Mouse (Mus musculus) retina, embryonic 14.5 days (tissue): ENCODE data around the gene March2.
"Not testable (repeated sequence)": the region's sequence is repeated elsewhere in the genome, so short reads cannot be mapped to it uniquely, and the experiment has no call there.

ENCODE experiments used
- DNase-seq: peaks from one replicate; pipeline ENCODE4 v3.0.0-alpha.2; 2015; ENCODE audit warnings: low spot score

The March2 gene

DNA sequence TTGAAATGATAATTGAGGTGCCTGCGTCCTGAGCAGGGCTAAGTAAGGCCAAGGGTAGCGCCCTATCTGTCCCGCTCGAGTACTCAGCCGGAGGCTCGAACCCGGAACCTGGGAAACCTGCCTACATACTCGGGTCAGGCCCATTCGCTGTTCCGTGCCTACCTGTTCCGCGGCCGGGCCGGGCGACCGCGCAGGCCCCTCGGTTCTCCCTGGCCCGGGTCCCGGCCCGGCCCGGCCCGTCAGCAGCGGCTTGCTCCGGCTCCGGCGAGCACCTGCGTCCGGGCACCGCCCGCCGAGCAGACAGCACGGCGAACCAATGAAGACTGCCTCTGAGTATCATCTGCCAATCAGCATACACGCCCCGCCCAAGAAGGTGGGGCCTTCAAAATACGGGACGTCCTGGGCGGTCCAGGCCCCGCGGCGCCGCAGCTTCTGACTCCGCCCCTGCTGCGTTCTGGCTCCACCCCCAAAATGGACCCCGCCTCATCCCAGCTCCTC is at the start of gene March2:
Gene March2, minus strand, starts transcription at position 287 of the 498 bp plus-strand sequence.
- peak; percentile 98 for DNase-seq

DNA sequence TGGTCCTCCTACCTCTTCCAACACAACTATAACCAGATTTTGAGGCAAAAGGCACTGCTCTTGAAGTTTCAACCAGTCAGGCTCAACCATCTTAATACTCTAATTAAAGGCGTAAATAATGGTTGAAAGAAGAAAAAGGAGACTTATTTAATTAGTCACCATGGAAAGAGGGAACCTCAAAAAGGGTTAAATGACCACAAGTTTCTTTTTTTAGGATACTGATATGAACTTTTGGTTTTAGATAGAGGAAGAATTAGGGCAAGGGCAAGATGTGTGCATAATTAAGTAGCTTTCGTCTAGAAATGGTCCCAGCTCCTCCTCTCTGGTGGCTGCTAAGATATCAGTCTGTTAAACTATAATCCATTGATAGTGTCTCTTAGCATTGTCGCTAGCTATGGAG is 47.9 kb upstream of the March2 start:
- DNase-seq, result no peak

DNA sequence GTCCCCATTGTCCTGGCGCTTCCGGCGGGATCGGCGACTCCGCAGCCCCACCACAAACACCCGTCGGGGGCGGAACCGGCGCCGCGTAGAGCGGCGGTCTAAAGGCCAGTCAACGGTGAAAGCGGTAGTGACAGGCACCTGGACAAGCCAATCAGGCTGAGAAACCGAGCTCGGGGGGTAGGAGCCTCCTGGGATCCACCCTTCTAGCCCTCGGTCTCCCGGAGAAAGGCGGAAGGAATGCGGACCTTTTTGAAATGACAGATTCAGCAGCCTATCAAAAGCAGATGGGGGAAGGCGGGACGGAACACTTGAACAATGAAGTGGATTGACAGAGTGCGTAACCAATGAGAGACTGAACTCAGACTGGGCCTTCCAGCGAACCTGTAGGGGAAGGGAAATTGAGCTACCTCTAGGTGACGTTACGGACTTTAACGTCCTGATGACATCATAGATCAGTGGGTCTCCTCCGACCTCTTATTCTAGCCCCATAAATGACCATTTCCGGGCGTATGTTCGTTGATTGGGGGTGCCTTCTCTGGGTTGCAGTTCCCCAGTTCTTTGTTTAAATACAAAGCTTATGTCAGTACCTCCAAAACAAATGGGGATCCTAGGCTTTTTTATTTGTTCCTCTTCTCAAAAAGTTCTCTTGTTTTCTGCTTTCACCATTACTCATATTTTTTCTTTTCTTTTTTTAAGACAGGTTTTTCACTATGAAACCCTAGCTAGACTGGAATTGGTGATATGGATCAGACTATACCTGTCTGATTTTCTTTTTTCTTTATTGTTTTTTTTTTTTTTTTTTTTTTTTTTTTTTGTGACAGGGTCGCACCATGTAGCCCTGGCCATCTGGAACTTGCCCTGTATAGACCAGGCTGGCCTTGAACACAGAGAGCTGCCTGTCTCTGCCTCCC is 42.0 kb upstream of the March2 start, which contains the start of gene Rab11b:
Gene Rab11b, minus strand, starts transcription at position 276 of the 911 bp plus-strand sequence.
- DNase-seq, result peak; percentile 100

DNA sequence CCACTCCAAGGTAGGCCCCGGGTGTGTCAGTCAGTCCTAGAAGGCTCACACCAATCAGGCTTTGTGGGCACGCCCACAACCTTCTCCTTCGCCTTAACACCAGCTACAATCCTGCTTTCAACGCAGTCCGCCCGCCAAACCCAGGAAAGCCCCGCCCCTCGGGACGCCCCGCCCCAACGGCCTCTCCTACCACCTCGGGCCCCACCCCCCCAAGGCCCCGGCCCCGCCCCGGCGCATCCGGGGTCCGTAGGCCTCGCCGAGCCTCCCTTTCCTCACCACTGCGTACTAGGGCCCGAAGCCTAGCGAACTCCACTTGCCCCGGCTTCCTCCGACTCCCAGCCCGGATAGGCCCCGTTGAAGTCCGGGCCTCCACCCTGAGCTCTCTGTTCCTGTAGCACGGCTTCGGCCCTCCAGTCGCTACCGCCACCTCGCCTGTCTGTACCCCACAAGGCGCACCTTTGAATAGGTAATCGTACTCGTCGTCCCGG is 41.3 kb upstream of the March2 start:
- peak; percentile 90 for DNase-seq

DNA sequence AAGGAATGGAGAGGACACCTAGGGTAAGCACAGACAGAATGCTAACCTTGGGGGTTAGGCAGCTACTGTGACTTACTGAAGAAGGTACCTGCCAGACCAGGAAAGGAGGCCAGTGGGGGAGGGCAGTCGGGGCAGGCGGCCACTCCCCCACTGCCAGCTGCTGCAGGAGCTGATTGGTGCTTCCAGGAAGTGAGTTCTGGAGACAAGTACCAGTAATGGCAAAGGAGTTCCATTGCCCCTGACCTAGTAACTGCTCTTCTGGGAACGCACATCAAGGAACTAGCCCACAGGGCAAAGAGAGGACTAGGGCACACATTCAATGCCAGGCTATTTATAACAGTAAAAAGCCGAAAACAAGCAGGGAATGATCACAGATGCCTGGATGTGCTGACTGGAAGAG is 38.8 kb upstream of the March2 start:
- no peak for DNase-seq

DNA sequence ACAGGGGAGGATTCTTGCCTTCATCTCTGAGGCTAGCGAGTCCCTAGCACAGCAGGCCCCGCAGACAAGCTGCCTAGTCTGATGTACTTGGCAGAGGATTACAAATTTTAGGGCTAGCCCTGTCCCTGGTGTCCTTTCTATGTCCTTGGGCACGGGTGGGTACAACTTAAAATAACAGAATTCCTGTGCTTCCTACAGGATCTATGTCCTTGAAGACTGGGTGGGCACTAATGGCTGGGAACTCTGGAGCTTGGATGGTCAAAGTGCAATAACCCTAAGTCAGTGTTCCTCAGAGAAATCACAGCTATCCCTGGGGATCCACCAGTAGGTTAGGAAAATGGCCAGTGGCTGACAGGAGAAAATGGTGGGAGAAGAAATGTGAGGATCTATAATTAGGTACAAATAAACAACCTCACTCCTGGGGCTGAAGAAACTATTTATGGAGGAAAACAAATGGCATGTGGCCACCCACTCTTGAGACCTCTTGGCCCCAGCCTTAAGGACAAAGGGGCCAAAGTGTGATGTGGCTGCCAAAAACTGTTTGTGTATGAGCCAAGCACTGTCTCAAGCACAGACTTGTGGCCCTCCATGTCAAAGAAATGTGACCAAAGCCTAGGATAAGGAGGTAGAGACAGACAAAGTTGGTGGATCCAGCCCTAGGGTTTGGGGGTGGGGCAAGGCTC is 37.8 kb upstream of the March2 start:
- DNase-seq, result no peak

DNA sequence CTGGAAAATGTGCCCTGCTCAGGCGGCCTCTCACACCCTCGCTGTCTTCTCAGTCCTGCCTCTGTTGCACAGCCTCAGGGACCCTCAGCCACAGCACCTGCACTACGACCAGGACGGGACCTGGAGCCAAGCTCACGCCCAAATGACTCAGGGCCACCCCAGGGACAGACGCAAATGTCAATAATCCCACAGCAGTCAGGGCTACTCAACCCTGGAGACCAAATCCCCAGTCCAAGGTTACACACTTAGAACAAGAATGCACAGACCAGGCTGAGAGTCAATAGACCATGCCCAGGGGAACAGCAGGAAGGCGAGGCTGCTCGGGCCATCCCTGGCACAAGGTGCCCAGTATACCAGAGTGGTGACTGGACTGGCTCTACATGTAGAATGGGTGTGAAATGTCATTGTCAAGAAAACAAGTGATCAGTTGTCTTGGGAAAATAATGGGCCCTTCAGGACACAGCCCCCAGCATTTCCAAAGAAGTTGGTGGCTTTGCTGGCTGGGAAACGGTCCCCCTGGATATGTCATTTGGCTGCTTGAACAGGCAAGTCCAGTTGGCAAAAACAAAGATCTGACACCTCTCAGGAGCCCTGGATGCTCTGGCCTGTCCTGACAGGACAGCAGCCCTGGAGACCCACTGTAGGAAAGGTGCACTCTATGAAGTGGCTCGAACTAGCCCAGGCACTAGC is 37.1 kb upstream of the March2 start:
- no peak for DNase-seq

DNA sequence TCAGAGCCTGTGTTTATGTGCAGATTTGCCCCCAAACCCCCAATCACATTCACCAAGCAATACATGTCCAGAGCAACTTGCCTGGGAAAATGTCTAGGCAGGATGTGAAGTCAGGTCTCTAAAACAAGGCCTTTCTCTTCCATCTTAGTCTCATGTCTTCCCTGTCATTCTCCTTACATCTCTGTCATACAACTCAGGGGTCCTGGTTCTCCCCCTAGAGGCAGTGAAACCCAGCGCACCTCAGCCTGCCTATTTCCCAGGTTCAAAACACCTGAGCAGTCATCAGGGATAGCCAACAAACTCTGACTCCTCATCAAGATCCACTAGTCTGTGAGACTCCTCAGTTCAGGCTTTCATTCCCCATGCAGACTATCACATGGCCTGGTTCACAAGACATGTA is 36.2 kb upstream of the March2 start:
- DNase-seq, result no peak

DNA sequence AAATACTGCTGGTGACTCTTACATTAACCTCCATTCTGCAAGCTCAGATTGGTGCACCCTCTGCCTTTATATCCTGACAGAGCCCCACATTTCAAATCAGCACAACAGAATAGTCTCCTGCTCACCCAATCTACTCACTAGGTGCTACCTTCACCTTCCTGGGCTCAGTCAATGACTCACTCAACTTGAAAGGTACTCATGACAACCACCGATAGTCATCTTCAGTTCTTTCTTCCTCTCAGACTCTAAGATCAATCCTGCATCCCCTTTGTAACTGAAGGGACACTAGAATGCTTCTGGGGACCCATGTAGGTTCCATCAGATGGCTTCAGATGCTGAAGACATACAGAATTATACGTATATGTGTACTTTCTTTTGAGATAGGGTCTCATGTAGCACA is 33.8 kb upstream of the March2 start:
- no peak for DNase-seq

DNA sequence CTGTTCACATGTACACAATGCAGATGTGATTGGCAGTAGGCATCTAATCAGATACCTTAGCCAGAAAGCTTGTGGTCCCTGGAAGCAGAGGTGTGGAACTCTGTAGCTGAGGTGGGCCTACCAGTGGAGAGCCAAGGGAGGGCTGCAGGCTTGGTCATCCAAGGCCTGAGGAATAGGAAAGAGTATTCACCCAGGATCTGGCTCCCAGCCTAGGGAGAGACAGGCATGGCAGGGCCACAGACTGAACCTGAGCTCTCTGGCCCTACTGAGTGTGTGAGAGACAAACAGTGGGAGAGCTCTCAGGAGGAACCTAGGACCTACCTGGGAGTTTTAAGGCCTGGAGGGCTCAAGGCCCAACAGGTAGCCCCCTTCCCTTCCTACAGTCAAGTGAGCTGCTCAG is 32.7 kb upstream of the March2 start:
- no peak for DNase-seq

DNA sequence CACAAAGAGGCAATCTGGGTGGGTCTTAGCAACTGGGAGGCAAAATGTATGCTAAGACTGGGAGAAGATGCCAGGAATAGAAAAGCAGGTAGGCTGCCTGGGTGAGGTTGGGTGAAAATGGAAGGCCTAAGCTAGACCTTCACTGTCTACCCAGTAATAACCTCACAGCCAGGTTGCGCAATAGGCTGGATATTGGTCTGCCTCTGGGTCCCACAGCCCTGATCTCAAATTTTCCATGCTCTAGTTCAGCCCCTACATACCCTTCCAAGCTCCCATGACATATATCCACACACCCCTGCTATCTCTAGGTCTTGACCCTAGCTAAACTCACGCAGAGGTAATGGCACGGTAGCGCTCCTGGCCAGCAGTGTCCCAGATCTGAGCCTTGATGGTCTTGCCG is 31.0 kb upstream of the March2 start:
- no peak for DNase-seq

DNA sequence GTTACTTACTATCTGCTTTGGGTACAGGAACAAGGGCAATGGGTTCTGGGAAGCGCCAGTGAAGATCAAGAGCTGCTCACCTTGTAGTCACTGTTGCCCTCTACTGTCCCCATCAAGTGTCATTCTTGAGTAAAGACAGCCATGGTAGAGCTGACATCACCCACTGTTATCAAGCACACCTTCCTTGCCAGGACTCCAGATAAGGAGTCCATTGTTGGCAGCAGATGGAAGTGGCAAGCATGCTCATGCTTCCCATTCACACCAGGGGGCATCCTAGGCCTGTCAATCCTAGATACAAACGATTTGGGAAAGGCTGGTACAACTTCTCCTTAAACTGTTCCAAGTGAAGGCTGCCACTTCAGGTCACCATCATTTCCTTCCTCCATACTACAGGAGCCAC is 27.5 kb upstream of the March2 start:
- peak; percentile 45 for DNase-seq

DNA sequence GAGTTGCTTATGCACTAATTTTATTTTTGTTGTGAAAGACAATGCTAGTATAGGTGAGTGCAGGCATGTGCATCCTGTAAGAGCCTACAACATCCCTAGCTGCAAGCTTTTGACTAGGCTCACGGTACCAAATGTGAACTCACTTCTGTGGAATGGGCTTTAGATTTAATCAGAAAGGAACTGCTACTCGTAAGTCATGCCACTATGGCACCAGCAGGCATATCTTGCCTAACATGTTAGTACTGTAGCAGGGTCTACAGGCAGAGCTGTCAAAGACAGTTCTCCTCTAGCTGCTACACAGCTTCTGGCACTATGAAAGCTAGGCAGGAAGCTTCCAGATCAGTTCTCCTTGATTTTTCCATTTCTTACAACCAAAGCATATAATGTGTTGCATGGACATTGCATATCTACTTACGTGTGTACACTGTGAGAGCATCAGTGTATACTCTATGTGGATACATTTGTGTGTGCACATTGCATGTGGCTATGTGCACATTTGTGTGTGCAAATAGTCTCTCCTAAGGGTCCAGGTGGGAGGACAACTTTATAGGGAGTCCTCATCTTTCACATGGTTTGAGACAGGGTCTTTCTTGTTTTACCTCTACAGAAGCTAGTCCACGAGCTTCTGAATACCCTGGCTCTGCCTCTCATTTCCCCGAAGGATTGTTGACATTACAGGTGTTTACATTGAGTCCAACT is 26.4 kb upstream of the March2 start:
- DNase-seq, result no peak

DNA sequence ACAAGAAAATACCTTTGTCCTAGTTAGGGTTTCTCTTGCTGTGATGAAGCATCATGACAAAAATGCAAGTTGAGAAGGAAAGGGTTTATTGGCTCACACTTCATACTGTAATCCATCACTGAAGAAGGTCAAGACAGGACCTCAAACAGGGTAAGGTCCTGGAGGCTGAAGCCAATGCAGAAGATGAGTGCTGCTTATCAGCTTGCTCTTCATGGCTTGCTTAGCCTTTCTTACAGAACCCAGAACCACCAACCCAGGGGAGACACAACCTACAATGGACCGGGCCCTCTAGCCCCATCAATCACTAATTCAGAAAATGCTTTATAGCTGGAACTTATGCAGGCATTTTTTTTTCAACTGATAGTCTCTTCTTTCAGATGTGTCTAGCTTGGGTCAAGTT is 23.9 kb upstream of the March2 start:
- DNase-seq, result no peak

DNA sequence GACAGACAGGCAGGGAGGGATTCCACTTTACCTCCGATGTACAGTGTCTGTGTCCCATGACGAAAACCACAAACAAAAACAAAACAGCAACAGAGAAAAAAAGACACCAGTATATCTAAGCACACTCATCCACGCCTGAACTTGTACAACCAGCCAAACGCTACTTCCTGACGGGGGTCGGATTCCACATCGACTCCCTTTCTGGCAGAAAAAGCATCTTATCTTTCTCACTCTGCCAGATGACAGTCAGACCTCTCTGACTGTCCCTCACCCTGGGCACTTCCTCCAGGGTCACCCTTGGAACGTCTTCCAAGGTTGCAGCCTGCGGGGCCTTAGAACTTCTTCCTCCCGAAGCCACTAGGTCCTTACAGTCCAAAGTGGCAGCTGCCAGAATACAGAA is 15.1 kb upstream of the March2 start:
- DNase-seq, result not testable (repeated sequence)

DNA sequence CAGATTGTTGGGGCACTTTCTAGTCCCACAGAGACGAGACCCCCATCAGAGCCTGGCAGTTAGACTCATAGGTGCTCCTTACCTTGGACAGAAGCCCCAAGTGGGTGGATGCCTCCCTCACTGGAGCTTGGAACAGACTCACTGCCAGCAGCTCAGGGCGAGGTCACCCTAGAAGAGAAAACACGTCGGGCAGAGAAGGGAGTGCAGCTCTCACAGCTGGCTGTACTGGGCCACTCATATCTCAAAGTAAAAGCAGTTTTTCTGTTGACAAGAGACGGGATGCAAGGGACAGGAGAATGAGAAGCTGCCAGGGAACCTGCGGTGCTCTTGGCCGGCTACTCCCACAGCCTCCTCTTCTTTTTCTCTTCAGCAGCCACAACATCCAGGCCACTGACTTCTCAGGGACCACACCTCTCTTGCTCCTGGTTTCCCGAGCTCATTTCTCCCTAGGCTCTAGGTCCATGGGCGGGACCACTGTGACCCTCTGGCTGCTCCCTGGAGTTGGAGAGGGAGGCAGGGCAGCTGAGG is 14.2 kb upstream of the March2 start:
- DNase-seq, result not testable (repeated sequence)

DNA sequence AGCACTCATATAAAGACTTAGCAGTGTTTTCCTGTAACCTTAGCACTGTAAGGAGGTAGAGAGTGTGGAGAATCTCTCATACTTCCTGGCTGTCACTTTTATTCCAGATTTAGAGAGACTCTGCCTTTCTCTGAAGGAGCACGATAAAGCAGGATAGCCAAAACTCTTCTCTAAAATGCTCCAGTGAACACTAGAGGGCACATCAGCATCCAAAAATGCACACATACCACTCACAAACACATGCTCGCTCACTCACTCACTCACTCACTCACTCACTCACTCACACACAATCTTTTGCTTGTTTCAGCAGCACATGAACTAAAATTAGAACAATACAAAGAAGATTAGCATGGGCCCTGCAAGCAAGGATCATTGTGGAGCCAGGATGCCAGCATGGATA is 10.7 kb upstream of the March2 start:
- no peak for DNase-seq

DNA sequence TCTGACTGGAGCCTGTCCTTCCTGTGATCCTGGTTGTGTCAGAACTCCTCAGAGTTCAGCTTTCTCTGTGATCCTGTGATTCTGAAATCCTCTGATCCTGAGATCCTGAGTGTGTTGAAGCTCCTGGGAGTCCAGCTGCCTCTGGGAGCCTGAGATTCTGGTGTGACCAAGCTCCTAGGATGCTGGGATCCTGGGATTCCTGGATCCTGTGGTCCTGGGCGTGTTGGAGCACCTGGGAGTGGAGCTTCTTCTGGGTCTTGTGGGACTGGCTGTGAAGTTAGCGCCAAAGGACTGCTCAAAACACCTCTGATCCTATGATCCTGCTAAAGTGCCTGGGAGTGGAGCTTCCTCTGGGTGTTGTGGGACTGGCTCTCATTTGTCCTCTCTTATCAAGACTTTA is 9.9 kb upstream of the March2 start:
- no peak for DNase-seq

DNA sequence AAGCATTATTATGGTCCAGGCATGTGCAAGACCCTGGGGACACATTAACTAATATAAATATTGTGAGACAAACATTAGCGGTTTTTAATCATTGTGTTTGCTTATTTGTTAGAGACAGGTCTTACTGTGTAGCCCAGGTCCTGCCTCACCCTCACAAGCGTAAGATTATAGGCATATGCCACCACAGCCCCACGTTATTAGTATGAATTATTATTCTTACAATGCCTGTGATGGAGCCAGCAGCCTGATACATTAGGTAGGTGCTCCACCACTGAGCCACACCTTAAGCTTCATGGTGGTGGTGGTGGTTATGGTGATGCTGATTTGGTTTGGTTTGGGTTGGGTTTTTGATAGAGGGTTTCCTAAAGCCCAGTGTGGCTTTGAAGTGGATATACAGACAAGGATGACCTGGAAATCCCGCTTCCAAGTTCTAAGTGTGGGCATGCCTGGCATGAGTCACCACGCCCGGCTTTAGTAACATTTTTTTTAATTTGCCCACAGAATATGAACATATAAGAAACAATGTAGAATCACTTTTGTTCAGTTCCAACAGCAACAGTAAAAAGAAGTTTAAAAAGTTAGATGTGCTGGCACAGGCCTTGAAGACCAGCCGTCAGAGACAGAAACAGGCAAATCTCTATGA is 1.4 kb upstream of the March2 start:
- DNase-seq, result no peak

DNA sequence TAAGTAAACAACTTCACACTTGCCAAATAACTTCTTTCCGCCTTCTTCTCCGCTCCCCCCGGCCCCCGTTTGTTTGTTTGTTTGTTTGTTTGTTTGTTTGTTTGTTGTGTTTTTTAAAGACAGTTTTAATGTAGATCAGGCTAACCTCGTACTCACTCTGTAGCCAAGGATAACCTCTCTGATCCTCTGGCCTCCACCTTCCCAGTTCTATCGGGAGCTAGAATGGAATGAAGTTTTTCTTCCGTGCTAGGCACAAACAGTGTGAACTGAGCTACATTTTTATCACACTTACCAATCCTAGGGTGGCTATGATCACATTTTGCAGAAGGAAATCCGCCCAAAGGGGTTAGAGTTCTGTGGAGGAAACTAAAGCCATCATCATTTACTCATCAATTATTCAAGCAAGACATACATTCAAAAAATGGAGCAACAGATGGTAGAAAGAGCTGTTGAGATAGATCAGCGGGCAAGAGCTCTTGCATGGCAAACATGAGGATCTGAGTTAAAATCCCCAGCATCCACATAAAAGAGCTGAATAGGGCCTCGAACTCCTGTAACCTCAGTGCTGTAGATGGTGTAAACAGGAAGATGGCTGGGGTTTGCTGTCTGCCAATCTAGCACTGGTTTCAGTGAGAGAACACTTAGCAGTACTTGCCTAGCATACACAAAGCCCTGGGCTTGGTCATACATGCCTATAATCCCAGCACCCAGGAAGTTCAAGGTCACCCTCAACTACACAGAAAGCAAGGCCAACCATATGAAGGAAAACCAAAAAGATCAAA is 665 bp upstream of the March2 start:
- peak; percentile 3 for DNase-seq
